Mouse (Mus musculus) heart, adult 2 months (tissue): Measurements from ENCODE around the gene Pgghg.

Experiments used
- CTCF ChIP-seq: fragments of 200-600 bp; IDR thresholded peaks from 2 replicates; pipeline ENCODE4 v1.8.1; 2022; ENCODE audit warnings: antibody characterized with exemption, mild to moderate bottlenecking, moderate library complexity
- POLR2A ChIP-seq: fragments of 200-500 bp; IDR thresholded peaks from 2 replicates; pipeline ENCODE4 v1.6.1; 2011; ENCODE audit warnings: mild to moderate bottlenecking, low read depth, low read length, control low read depth; ENCODE audit not compliant: insufficient read depth

GRCm38 (mm10) chr7:140949255-140949654 lies 8.1 kb downstream of the Pgghg start:
- no peak for TF ChIP-seq POLR2A
- TF ChIP-seq CTCF: no peak
